Mouse (Mus musculus) hindbrain, embryonic 13.5 days (tissue): ENCODE data around the gene Magoh. TPM values are rescaled to one million over a fixed set of nuclear protein-coding genes. Genes with fewer than 3 reads are reported as not detected.

Source experiments
- ATAC-seq: fragments of 200-750 bp; cut with Nextera tagmentation; 2 replicates; pipeline ENCODE4 v1.8.0; 2017; ENCODE audit warnings: moderate TSS enrichment; ENCODE audit not compliant: low FRiP score
- H3K27ac ChIP-seq: fragments of 300-500 bp; sonication (generic); 2 replicates; pipeline ENCODE4 v1.5.1; 2015; ENCODE audit warnings: inconsistent platforms, mild to moderate bottlenecking, moderate library complexity
- H3K27me3 ChIP-seq: fragments of 300-500 bp; sonication (generic); 2 replicates; pipeline ENCODE4 v1.6.1; 2015; ENCODE audit warnings: mild to moderate bottlenecking, inconsistent platforms
- H3K36me3 ChIP-seq: fragments of 300-500 bp; sonication (generic); 2 replicates; pipeline ENCODE4 v1.6.1; 2015; ENCODE audit warnings: mild to moderate bottlenecking, inconsistent platforms
- H3K4me1 ChIP-seq: fragments of 300-500 bp; sonication (generic); replicated peaks from 2 replicates; pipeline ENCODE4 v1.6.1; 2015; ENCODE audit warnings: inconsistent platforms
- H3K4me2 ChIP-seq: fragments of 300-500 bp; sonication (generic); 2 replicates; pipeline ENCODE4 v1.6.1; 2015; ENCODE audit warnings: inconsistent platforms, mild to moderate bottlenecking, moderate library complexity
- H3K4me3 ChIP-seq: fragments of 300-500 bp; sonication (generic); 2 replicates; pipeline ENCODE4 v1.5.1; 2015; ENCODE audit warnings: mild to moderate bottlenecking, inconsistent platforms
- H3K9ac ChIP-seq: fragments of 300-500 bp; sonication (generic); 2 replicates; pipeline ENCODE4 v1.6.1; 2015; ENCODE audit warnings: mild to moderate bottlenecking, inconsistent platforms
- H3K9me3 ChIP-seq: fragments of 300-500 bp; sonication (generic); 2 replicates; pipeline ENCODE4 v1.6.1; 2016; ENCODE audit warnings: inconsistent platforms
- WGBS: fragments of 180-500 bp; shearing (Covaris S2); methylation state at CpG from one replicate; pipeline ENCODE4 v1.1.7; 2015; 5-methylcytosine and 5-hydroxymethylcytosine counted together
- polyA plus RNA-seq: library from polyadenylated mRNA; unstranded; fragments of >200 nt; fragmentation: Nextera tagmentation; extraction: Ambion mirVana; gene quantifications from 2 replicates; pipeline ENCODE4 v1.2.1, GENCODE M21; 2015

Magoh gene
- polyA plus RNA-seq, 1 experiment from 2014 or later, result 137 TPM

GRCm38 (mm10) chr4:107848546-107848945 is 31.0 kb upstream of the Magoh start:
- Histone ChIP-seq H3K4me3 (no peak overlapping the region), H3K4me2 (no peak overlapping the region), H3K27me3 (peaks cover 21% of the 10 kb centered on the region), H3K36me3 (peaks cover 84% of the 10 kb centered on the region), H3K27ac (no peak overlapping the region), H3K9me3 (no peaks in the 10 kb centered on the region), H3K9ac (no peak overlapping the region), H3K4me1 (peaks cover 22% of the 10 kb centered on the region)
- ATAC-seq, result no peak
- 87% methylated on average over 5 of the region's 5 CpGs for WGBS

- 85% methylated on average over 9 of the region's 9 CpGs for WGBS
- no peak overlapping the region for H3K27ac ChIP-seq
- peaks cover 21% of the 10 kb centered on the region for H3K27me3 ChIP-seq
- H3K4me1 ChIP-seq, result peaks cover 14% of the 10 kb centered on the region
- peaks cover 90% of the 10 kb centered on the region for H3K36me3 ChIP-seq
- no peak overlapping the region for H3K9ac ChIP-seq
- no peak for ATAC-seq
- H3K4me3 ChIP-seq, result no peak overlapping the region
- H3K9me3 ChIP-seq, result no peaks in the 10 kb centered on the region
- H3K4me2 ChIP-seq, result no peak overlapping the region
Observed at GRCm38 (mm10) chr4:107849621-107850020, 29.9 kb upstream of the Magoh start.

- H3K4me3 ChIP-seq, result no peak overlapping the region
- 86% methylated on average over 8 of the region's 8 CpGs for WGBS
- no peak overlapping the region for H3K27ac ChIP-seq
- H3K4me2 ChIP-seq, result no peak overlapping the region
- no peak for ATAC-seq
- H3K27me3 ChIP-seq, result peaks cover 21% of the 10 kb centered on the region
- peaks cover 95% of the 10 kb centered on the region for H3K36me3 ChIP-seq
- peaks cover 11% of the 10 kb centered on the region for H3K4me1 ChIP-seq
- no peaks in the 10 kb centered on the region for H3K9me3 ChIP-seq
- H3K9ac ChIP-seq, result 0 out of 2 replicates have a peak overlapping the region, but pooled peaks have one; percentile 19
Observed at GRCm38 (mm10) chr4:107850091-107850490, 29.5 kb upstream of the Magoh start.

- Histone ChIP-seq H3K27me3 (no peaks in the 10 kb centered on the region), H3K36me3 (peaks cover 99% of the 10 kb centered on the region), H3K4me2 (no peak overlapping the region), H3K4me1 (no peaks in the 10 kb centered on the region), H3K9ac (no peak overlapping the region), H3K27ac (no peak overlapping the region), H3K4me3 (no peak overlapping the region), H3K9me3 (no peaks in the 10 kb centered on the region)
- 93% methylated on average over 8 of the region's 8 CpGs for WGBS
- no peak for ATAC-seq
Observed at GRCm38 (mm10) chr4:107853333-107853732, 26.2 kb upstream of the Magoh start.

- Histone ChIP-seq H3K4me3 (no peak overlapping the region), H3K9ac (no peak overlapping the region), H3K4me1 (no peaks in the 10 kb centered on the region), H3K4me2 (no peak overlapping the region), H3K9me3 (no peaks in the 10 kb centered on the region), H3K36me3 (peaks cover 99% of the 10 kb centered on the region), H3K27me3 (no peaks in the 10 kb centered on the region), H3K27ac (no peak overlapping the region)
- no peak for ATAC-seq
- WGBS, result 89% methylated on average over 7 of the region's 7 CpGs
Observed at GRCm38 (mm10) chr4:107853836-107854235, 25.7 kb upstream of the Magoh start.

- 71% methylated on average over 11 of the region's 11 CpGs for WGBS
- ATAC-seq, result no peak
- H3K27ac ChIP-seq, result peak overlapping the region; percentile 41; the same call in 1 of the 2 replicates
Observed at GRCm38 (mm10) chr4:107856958-107857686, 22.4 kb upstream of the Magoh start.

GRCm38 (mm10) chr4:107858995-107859394 is 20.6 kb upstream of the Magoh start:
- no peak for ATAC-seq
- Histone ChIP-seq H3K27me3 (no peaks in the 10 kb centered on the region), H3K4me3 (no peak overlapping the region), H3K27ac (no peak overlapping the region), H3K9ac (no peak overlapping the region), H3K4me1 (no peaks in the 10 kb centered on the region), H3K9me3 (no peaks in the 10 kb centered on the region), H3K4me2 (no peak overlapping the region), H3K36me3 (peaks cover 96% of the 10 kb centered on the region)
- 91% methylated on average over 7 of the region's 7 CpGs for WGBS

More at GRCm38 (mm10) chr4:107856958-107857686, 22.4 kb upstream of the Magoh start:
- no peaks in the 10 kb centered on the region for H3K4me1 ChIP-seq
- H3K9me3 ChIP-seq, result no peaks in the 10 kb centered on the region
- no peaks in the 10 kb centered on the region for H3K27me3 ChIP-seq
- H3K4me3 ChIP-seq, result no peak overlapping the region
- H3K9ac ChIP-seq, result no peak overlapping the region
- H3K36me3 ChIP-seq, result peaks cover 99% of the 10 kb centered on the region
- no peak overlapping the region for H3K4me2 ChIP-seq

- Histone ChIP-seq H3K9me3 (no peaks in the 10 kb centered on the region), H3K27me3 (no peaks in the 10 kb centered on the region), H3K36me3 (peaks cover 76% of the 10 kb centered on the region), H3K9ac (no peak overlapping the region), H3K4me1 (no peaks in the 10 kb centered on the region), H3K4me2 (no peak overlapping the region), H3K4me3 (no peak overlapping the region), H3K27ac (no peak overlapping the region)
- 96% methylated on average over 4 of the region's 4 CpGs for WGBS
- ATAC-seq, result no peak
Observed at GRCm38 (mm10) chr4:107864866-107865265, 14.7 kb upstream of the Magoh start.

- WGBS, result 100% methylated on average over 1 of the region's 1 CpGs
- H3K9me3 ChIP-seq, result no peaks in the 10 kb centered on the region
- H3K36me3 ChIP-seq, result peaks cover 52% of the 10 kb centered on the region
- ATAC-seq, result no peak
- no peak overlapping the region for H3K4me3 ChIP-seq
- H3K4me1 ChIP-seq, result peaks cover 17% of the 10 kb centered on the region
- H3K4me2 ChIP-seq, result no peak overlapping the region
- no peaks in the 10 kb centered on the region for H3K27me3 ChIP-seq
- H3K27ac ChIP-seq, result no peak overlapping the region
- H3K9ac ChIP-seq, result no peak overlapping the region
Observed at GRCm38 (mm10) chr4:107881631-107882030, 2.1 kb downstream of the Magoh start.

- Histone ChIP-seq H3K27ac (no peak overlapping the region), H3K4me1 (peaks cover 16% of the 10 kb centered on the region), H3K27me3 (no peaks in the 10 kb centered on the region), H3K9me3 (no peaks in the 10 kb centered on the region), H3K9ac (no peak overlapping the region), H3K4me2 (no peak overlapping the region), H3K36me3 (peaks cover 57% of the 10 kb centered on the region), H3K4me3 (no peak overlapping the region)
- 86% methylated on average over 7 of the region's 7 CpGs for WGBS
- ATAC-seq, result no peak
Observed at GRCm38 (mm10) chr4:107886371-107886770, 6.8 kb downstream of the Magoh start.

GRCm38 (mm10) chr4:107889385-107889730 is 9.8 kb downstream of the Magoh start:
- peaks cover 53% of the 10 kb centered on the region for H3K36me3 ChIP-seq
- H3K9me3 ChIP-seq, result no peaks in the 10 kb centered on the region
- peaks cover 16% of the 10 kb centered on the region for H3K4me1 ChIP-seq
- H3K9ac ChIP-seq, result peak overlapping the region; percentile 84
- peak overlapping the region; percentile 57 for H3K4me3 ChIP-seq
- 2% methylated on average over 12 of the region's 12 CpGs for WGBS
- ATAC-seq, result peak; percentile 41
- H3K27ac ChIP-seq, result peak overlapping the region; percentile 96
- peak overlapping the region; percentile 90 for H3K4me2 ChIP-seq
- no peaks in the 10 kb centered on the region for H3K27me3 ChIP-seq

GRCm38 (mm10) chr4:107889731-107890432 is 10.3 kb downstream of the Magoh start, which contains the start of gene 0610037L13Rik:
Gene 0610037L13Rik, plus strand, starts transcription at chr4:107889813.
- H3K27ac ChIP-seq, result peak within 1 kb of the TSS; percentile 96
- peak within 1 kb of the TSS; percentile 57 for H3K4me3 ChIP-seq
- H3K36me3 ChIP-seq, result peaks cover 53% of the 10 kb centered on the region
- peaks cover 16% of the 10 kb centered on the region for H3K4me1 ChIP-seq
- under 1% methylated on average over 48 of the region's 48 CpGs for WGBS
- no peaks in the 10 kb centered on the region for H3K9me3 ChIP-seq
- H3K9ac ChIP-seq, result peak within 1 kb of the TSS; percentile 84
- peak within 1 kb of the TSS; percentile 90 for H3K4me2 ChIP-seq
- no peaks in the 10 kb centered on the region for H3K27me3 ChIP-seq
- ATAC-seq, result peak; percentile 94
